Mouse (Mus musculus): ENCODE data around the gene Gm20388.

GRCm38 (mm10) chr8:122236521-122236920 lies 2325.9 kb downstream of the Gm20388 start:
- TF ChIP-seq CTCF (IDR thresholded peaks at IDR 0.05; ENCODE audit: low read depth, low read length) (no peak), TAL1 (conservative IDR thresholded peaks at IDR 0.05; ENCODE audit: low read depth, low read length) (no peak), GATA1 (IDR thresholded peaks at IDR 0.05; ENCODE audit: borderline replicate concordance, low read length) (no peak), GATA2 (IDR thresholded peaks at IDR 0.05; ENCODE audit: borderline replicate concordance, low read depth, low read length) (no peak)

All from G1E (cell line).